ENCODE assay signal across 9 mouse cellular contexts in genomic region chr1:187651688-187652241, GRCm38 (mm10). TPM values are rescaled to one million over a fixed set of nuclear protein-coding genes. Genes with fewer than 3 reads are reported as not detected.
DNase-seq lines count a peak whose midpoint lies in the region; ATAC-seq lines count a peak whose summit lies in the region.
"Had no signal": no experiment of that assay in that cellular context is flagged by ENCODE, and none has a peak within 500 bp of the region (broad histone marks: within the 10 kb centered on the region; RNA-seq: fewer than 3 reads in every experiment).

No protein-coding gene starts in this region.

- no peaks in the 10 kb centered on the region for H3K9me3 ChIP-seq in midbrain, embryonic 11.5 days (ENCODE audit: control insufficient read depth, low read length)

- H3K36me3 ChIP-seq in midbrain, embryonic 11.5 days (ENCODE audit: control insufficient read depth, insufficient read depth, low read length): no peaks in the 10 kb centered on the region

- under 1% methylated on average over 42 of the region's 47 CpGs for WGBS in midbrain, embryonic 11.5 days

- H3K9ac ChIP-seq in midbrain, embryonic 11.5 days (ENCODE audit: low read length): peak overlapping the region; percentile 82

- H3K27me3 ChIP-seq in midbrain, embryonic 11.5 days (ENCODE audit: control insufficient read depth, insufficient read depth, low read length): no peaks in the 10 kb centered on the region; the same call in 1 of the 2 replicates

- H3K4me1 ChIP-seq in midbrain, embryonic 11.5 days (ENCODE audit: control insufficient read depth, insufficient read depth, low read length): no peaks in the 10 kb centered on the region; the same call in none of the 2 replicates

- intact Hi-C loops in left cerebral cortex, postnatal 25 days (cut with DNase I): loop anchor here (5.0 kb wide), 2 partner anchors 44 to 136 kb away; partner anchors contain the start of gene Esrrg

- ATAC-seq in midbrain, embryonic 11.5 days (ENCODE audit: low FRiP score): peak; percentile 90

- peak overlapping the region; percentile 62 for H3K4me3 ChIP-seq in midbrain, embryonic 11.5 days (ENCODE audit: low read depth, low read length)

- peak; percentile 19 for DNase-seq in ZHBTc4 (ENCODE audit: low read depth, low spot score)
- DNase-seq in cerebellum, adult 9-11 months: peak; percentile 71
- peak; percentile 47 to 63 for DNase-seq in frontal cortex, postnatal 36 days (ENCODE audit: low spot score in 2 of 2)
- DNase-seq in kidney, adult 11 months: peak; percentile 53
- peak; percentile 38 to 53 for DNase-seq in left cerebral cortex, postnatal 25 days (ENCODE audit: low spot score in 2 of 2)
- DNase-seq in midbrain, embryonic 11.5 days (ENCODE audit: low spot score, missing footprints): peak; percentile 91
- DNase-seq in urinary bladder, postnatal 14 days (ENCODE audit: low spot score): peak; percentile 26
- no peak for DNase-seq in thymus, postnatal 4 days

- no peak overlapping the region for H3K27ac ChIP-seq in midbrain, embryonic 11.5 days (ENCODE audit: low read depth, low read length)

- peak overlapping the region; percentile 93 for H3K4me2 ChIP-seq in midbrain, embryonic 11.5 days

RNA-seq across cellular contexts. Expression of gene Esrrg, which starts 43.2 kb away (rescaled TPM):
- total RNA-seq in left cerebral cortex, postnatal 25 days (2021): 10 to 100 TPM; 24.8 to 27.3 TPM
- 5.9 and 7.5 TPM in 2 replicates for polyA plus RNA-seq in midbrain, embryonic 11.5 days (2014; fragmentation: Nextera tagmentation; extraction: Ambion mirVana)
- total RNA-seq: neutrophil, adult 5-6 weeks had no signal
